Mouse (Mus musculus): ENCODE measurements around the gene Kcnk4.

Kcnk4 gene

DNA sequence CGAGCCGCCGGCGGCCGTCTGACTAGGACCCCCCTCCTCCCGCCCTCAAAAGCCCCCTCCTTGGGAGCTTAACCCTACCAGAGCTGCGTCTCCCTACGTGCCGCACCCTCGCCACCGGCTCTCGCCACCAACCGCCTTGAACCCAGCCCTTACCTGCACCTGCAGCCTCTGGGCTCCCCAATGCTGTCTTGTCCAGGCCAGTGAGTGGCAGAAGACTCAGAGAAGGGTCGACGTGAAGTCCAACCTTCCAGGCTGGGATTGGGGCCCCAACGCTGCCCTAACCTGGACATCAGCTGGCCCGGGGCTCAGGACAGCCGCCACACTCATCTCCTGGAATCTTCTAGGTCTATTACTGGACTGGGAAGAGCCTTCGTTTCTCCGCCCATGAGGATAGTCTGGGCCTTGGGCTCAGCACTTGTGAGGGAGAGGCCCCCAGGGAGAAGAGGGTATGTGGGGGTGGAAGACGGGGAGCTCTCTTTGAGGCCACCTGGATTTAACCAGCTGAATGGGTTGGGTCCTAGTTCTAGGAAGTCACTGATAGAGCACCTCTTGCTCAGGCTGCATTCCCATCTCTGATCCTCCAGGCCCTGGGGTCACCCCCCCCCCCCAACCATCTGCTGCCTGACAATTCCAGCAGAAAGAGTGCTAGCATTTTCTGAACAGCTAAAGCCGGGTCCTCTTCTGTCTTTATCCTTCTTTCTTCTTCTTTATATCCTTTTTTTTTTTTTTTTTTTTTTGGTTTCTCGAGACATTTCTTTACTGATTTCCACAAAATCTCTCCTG is at the start of gene Kcnk4:
Gene Kcnk4, minus strand, starts transcription at position 321 of the 783 bp plus-strand sequence.
- no peak for DNase-seq

DNA sequence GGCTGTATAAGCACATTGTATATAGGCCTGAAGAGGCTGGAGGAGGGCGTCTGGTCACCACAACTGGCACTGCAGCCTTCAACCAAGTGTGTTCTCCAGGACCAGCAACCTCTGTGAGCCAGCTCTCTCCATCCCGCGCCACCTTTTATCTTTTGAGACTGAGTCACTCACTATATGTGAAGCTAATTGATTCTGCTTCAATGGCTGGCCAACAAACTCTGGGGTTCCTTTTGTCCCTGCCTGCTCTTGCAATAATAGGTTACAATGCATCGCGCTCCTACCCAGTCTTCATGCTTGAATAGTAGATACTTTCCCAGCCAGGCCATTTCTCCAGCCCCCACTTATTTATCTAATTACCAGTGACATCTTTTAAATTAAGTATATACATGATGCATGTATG is 49.3 kb upstream of the Kcnk4 start:
- no peak for DNase-seq

DNA sequence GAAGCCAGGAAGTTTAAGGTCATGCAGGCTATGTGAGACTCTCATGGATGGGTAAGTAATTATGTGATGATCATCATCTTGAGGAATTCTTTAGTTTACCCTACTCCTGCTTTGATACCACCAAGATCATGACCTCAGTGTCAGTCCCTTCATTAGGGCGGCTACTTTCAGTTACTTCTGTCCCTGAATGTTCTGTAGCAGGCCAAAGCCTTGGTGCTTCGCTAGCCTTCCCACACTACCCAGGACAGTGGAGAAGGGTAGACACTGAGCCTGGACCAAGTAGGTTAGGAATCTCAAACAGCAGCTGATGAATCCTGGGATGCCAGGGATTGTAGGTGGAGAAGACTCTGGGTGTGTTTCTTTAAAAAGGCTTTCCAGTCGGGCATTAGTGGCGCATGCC is 47.1 kb upstream of the Kcnk4 start:
- no peak for DNase-seq

DNA sequence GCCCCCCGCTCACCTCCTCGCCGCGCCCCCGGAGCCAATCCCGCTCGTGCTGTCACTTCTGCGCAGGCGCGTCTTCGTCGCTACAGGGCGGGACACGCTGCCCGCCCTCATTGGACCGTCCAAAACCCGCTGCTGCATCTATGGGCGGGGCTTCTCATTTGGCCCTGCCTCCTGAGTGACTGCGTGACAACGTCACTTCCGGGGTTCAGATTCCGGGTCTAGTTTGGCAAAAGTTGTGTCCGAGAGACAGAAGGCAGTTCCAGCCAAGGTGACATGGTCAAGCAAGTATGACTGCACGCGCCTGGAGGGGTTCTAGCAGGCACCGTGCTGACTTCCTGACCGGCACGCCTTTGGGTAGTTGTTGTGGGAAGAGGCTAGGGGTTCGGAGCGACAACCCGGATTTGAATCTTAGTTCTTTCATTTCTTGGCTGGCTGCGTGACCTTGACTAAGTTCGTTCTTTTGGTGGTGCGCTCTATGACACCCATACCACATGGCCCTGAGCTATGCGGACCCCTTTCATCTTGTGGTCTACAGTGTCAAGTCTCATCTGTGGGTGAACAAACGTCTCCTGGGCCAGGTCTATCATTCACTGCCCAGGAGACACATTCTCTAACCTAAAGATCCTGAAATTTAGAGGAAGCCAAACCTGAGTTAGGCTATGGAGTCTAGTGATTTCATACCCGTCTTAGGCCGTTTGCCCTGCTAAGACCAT is 46.2 kb upstream of the Kcnk4 start, which contains the start of gene Fkbp2:
Gene Fkbp2, minus strand, starts transcription at position 121 of the 713 bp plus-strand sequence.
- DNase-seq, result peak; percentile 98 to 99

DNA sequence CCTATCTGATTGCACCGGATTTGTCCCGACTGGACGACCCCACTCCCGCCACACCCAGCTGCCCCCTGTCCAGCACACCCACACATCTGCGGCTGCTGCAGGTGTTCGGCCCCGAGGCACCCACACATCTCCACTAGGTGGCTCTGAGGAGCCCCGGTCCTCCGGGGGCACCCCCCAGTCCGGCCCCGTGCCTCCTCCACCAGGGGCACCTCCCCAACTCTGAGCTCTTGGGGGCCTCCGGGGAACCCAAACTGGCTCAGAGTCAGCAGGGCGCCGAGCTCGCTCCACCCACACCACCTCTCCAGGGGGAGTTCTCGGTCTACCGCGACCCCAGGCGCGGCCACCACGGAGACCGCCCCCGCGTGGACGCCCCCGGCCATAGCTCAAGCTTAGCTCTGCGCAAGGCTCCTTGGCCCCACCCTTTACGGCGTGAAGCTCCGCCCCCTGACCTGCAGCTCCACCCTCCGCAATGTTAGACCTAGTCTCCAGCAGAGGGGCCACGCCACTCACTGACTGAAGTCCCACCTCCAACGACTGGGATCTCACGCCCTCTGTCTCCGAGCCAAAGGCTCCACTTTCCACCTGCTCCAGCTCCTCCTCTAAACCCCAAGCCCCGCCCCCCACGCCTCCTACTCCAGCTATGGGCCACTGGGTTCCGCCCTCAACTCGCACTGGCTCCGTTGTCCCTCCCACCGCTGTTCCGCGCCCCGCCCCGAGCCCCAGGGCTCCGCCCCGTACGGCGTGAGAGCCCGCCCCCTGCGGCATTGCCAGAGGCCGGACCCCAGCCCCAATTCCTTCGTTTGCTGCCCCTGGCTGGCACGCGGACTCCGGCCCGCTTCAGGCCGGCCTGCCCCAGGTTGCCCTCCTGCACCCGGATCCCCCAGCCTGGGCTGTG is 45.4 kb upstream of the Kcnk4 start:
- DNase-seq, result peak; percentile 100

DNA sequence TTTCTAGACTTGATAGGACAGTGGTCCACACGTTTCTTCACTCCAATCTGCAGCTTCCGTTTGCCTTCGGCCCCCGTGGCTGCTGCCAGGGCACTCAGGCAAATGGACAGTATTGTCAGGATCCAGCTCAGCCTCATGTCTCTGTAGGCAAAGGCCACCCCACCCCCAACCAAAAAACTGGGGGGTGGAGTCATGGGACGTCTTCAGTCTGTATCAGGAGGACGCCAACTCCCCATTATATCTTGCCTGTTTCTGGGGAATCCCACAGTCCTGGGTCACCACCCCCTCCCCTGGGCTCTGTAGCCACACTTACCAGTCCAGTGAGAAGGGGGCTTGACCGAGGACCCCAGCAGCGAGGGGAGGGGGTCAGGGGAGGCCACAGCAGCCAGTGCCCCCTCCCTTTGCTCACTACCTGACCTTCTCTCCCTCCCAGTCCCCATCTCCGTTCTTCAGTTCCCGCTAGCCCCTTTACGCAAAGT is 44.7 kb upstream of the Kcnk4 start:
- peak in 1 of 2 experiments; percentile 25 for DNase-seq

DNA sequence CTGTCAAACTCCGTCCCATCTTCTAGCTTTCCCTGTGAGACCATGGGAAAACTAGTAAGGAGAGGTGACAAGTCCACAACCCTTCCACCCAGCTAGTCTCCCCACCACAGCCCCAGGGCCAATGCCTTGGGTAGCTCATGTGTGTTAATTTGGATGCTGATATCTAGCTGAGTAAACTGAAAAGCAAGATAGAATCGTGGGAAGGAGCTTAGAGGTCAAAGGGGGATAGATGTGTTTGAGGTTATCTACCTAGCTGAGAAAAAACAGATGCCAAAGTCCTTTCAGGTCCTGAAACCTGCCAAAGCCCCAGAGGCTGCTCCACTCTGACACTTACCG is 44.3 kb upstream of the Kcnk4 start:
- no peak for DNase-seq

DNA sequence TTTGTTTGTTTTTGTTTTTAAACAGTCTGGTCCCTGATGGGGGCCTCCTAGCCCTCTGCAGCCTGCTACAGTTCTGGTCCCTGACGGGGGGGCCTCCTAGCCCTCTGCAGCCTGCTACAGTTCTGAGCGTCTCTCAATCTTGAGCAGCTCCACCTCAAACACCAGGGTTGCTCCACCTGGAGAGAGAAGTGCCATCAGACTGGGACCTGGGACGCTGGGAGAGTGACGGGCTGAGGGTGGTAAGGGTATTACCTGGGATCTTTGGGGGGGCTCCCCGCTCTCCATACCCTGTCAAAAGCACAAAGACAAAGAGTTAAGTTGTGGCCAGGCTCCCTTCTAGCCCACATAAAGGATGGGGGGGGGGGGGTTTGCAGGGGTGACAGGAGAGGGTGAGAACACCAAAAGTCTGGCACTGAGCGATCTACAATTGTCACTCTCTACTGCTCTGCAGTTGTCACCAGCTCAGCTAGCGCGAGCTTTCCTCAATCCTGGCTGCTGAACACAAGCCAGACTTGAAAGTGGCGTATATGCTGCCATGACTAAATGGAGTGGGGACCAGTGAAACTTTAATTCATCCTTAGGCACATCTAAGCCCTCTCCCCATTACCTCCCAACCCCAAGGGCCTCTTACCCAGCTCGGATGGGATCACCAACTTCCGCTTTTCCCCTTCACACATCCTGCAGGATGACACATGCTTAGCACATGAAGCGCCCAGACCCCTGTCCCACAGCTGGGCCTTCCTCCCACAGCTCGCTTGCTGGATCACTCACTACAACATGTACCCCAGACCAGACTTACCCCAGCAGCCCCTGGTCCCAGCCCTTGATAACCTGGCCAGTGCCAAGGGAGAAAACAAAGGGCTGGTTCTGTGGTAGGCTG is 43.7 kb upstream of the Kcnk4 start:
- DNase-seq, result no peak

DNA sequence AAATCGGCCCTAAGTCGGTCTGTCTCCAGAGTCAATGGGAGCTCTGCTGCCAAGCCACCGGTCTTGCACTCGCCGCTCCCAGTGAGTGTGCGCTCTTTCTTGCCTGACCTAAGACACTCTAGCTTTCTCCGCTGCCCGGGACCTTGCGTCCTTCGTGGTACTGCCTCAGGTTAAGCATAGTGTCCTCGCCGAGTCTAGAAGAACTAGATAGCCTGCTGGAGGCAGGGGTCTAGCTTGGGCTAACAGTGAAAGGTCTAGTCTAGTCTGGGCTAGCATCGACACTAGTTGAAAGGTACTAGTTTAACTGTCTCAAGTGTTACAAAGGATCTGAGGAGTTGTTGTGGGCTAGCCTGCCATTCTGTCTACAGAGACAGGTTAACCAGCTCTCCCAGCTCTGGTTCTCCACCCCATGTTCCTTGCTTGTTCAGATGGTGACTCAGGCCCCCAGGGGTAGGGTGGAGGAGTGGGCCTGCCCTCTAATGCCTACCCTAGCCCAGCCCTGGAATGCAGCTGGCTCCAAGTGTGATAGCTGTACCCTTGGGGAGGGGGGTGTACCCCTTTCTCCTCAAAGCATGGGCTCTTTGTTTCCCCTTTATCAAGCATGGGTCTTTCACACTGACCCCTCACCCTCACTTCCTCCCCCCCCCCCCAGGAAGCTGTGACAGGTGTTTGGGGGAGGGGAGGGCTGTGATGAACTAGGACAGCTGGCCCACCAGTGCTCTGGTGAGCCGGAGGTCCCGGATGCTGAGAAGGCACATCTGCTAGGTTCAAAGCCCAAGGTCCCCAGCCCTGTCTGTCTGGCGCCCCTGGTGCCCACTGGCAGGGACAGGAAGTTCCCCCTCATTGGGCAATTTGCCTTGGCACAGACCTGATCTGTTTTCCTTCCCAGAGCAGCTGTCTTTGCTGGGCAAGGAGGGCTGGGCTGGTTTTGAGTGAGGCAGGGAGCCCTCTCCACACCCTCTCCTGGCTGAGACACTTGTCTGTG is 41.5 kb upstream of the Kcnk4 start, which contains the start of gene Plcb3:
Gene Plcb3, minus strand, starts transcription at position 934 of the 985 bp plus-strand sequence.
- DNase-seq, result peak; percentile 60

DNA sequence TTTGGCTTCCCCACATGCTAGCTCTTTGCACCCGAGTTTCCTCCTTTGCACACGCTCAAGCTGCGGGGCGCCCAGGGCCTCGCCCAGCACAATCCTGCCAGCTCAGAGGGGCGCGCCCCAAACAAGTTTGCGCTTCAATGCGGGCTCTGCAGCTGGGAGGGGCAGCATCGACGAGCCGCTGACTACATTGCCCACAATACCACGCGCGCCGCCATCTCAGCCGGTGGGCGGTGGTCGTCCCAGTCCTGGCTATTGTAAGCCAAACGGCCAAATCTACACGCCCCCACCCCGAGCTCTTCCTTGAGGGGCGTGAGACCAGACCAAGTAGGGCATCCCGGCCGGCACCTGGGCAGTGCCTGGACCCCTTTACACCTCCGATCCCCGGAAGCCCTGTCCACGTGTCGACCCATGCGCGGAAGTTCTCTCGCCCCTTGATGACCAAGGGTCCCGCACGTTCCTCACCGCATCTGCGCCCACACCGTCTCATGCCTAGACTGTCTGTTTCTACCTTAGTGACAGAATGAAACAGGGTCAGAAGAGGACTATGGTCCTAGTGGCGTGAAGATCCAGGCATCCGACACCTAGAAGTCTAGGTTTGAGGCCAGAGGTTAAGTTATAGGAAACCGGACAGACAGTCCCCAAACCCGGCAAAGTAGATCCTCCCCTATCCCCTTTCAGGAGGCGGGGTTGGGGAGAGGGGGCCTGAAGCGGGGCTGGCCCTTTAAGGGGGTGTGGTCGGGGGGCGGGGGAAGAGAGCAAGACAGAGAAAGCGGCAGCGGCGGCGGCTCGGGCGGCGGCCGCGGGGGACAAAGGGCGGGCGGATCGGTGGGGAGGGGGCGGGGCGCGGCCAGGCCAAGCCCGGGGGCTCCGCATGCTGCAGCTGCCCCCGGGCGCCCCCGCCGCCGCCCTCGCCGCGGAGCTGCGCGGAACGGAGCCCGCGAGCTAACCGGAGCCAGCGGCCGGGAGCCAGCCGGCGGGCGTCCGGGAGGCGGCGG is 40.2 kb upstream of the Kcnk4 start, which contains the start of gene Ppp1r14b:
Gene Ppp1r14b, plus strand, starts transcription at position 758 of the 995 bp plus-strand sequence.
- peak; percentile 78 to 80 for DNase-seq

DNA sequence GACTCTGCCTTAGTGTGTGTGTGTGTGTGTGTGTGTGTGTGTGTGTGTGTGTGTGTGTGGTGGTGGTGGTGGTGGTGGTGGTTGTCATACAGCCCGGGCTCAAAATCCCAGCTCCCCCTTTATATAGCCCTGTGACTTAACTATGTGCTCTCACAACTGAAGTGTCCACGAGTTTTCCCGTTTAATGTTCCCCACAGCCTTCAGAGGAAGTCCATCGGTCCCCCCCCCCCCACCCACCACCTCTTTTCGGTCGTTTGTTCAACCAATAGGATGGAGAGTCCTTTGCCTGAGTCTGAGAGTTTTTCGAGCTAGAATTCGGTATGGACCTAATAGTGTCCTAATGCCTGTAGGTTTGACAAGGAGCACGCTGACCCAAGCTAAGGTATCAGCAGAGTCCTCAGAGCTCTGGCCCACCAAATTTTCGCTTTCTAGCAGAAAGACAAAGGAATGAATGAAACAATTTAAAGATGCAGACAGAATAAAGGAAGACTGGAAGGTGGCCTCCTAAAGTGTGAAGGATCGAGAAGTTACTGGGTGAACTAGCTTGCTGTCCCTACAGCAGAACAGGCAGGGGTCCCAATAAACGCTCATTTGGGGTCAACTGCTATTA is 39.4 kb upstream of the Kcnk4 start:
- no peak for DNase-seq

DNA sequence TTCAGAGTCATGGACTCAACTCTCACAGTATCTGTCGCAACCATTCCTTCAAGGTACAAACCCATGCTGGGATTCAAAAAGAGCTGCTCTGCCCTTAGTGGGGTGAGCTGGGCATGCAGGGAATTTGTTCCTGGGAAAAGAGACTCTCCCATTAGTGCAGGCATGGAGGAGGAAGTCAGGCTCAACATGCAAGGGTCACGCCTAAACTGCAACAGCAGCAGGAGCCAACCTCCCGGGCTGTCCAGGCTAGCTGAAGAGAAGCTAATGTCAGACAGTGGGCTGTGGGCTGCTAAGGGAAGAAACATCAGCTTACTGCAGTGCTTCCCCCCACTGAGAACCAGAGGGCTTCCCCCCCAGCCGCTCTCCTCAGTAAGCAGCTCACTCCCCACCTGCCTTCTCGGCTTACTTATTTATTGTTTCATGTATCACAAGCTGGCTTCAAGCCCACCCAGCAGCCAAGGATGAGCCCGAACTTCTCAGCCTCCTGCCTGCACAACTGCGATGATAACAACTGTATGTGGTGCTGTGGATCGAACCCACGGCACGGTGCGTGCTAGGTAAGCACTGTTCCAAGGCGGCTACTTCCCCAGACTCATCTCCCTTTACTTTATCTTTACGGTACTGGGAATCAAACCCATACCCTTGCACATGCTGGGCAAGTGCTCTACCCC is 38.1 kb upstream of the Kcnk4 start:
- DNase-seq, result no peak

DNA sequence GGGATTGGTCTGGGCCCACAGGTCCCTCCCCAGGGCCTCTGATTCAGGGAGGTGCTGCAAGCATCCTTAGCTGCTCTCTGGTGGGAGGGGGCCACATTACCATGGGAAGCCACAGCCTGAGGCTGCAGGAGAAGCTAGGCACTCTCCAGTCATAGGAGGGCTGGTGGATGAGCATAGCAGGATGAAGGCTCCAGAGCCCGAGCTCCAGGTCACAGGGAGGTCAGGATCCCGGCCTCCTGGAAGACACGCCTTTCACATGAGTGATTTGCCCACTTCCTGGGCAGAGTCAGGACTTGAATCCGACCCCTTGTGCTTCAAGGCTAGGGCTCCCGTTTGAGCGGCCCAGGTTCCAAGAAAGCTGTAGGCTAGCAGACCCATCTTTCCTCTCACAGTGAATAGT is 37.3 kb upstream of the Kcnk4 start:
- no peak for DNase-seq

DNA sequence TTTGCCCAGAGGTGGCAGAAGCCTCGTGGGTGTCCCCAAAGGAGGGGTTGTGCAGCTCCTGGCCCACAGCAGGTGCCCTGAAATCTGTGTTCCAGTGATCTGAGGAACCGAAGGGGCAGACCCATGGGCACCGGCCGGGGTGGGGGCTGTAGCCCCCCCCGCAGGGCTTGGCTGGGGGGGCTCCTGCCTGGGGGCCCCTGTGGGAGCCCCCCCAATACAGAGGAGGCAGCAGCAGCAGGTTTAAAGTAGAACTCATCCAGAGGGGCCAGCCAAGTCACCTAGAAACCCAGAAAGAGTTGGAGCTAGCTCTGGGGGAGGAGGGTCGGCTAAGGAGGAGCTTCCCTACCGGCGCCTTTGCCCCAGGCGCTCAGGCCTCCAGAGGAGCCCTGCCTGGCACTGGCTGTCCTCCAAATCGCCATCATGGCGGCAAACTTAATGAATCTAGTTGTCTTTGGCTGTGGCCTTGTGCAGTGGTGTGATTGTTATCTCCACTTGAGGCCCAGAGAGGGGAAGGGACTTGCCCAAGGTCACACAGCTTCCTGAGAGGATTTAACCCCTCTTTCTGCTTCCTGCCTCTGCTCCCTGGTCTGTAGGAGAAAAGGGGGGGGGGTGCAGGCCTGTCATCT is 36.3 kb upstream of the Kcnk4 start:
- no peak for DNase-seq

DNA sequence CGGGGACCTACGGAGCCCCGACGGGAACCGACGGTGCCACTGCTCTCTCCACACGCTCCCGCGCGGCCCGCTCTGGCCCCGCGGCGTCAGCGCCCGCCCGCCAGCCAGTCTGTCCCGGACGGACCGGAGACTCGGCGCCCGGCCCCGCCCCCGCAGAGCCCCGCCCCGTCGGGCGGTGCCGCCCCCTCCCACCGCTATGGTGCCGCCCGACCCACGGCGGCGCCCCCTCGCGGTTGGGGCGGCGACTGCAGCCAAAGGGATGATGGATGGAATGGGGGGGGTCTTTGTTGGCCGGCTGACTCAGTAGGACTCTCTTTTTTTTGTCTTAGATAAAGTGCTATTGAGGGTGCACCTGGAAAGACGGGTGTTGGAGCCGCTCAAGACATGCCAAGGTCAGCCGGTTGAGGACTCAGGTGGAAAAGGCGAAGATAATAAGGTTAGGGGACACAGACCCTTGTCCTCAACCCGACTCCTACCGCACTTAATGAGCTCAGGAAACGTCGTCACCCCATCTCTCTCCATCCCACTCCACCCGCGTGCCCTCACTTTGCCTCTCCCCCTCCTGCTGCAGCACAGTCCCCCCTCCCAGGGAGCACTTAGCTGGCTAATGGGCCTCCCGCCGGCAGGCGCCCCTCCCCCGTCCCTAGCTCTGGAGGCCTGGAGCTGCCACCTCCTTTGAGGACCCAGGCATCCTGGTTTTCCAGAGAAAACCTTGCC is 35.5 kb upstream of the Kcnk4 start:
- DNase-seq, result peak; percentile 83 to 88

DNA sequence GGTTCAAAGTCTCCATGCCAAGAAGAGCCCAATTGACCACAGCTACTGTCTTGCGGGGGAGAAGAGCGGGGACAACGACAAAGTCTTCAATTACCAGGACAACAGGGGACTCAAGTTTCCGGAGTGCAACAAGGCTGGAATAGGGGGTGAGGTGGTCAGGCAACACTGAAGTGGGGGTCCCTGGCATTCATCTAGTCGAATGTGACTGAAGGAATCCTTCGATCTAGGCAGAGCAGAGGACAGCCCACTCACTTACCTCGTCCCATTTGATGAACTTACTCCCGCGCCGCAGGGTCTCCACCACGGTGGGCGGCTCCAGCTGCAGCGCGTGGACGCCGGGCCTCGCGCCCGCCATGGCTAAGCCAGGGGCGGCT is 35.0 kb upstream of the Kcnk4 start:
- DNase-seq, result no peak
